Mouse (Mus musculus): ENCODE data around the gene Zfp541. TPM values are rescaled to one million over a fixed set of nuclear protein-coding genes. Genes with fewer than 3 reads are reported as not detected.

Zfp541 gene
- polyA plus RNA-seq, 2 experiments from 2014 or later, result not detected

- no peak for ATAC-seq
Measured at GRCm38 (mm10) chr7:16080581-16080980, 19.0 kb downstream of the Zfp541 start.

- ATAC-seq, result no peak
Measured at GRCm38 (mm10) chr7:16083361-16083760, 21.7 kb downstream of the Zfp541 start.

- ATAC-seq, result no peak
Measured at GRCm38 (mm10) chr7:16087587-16087986, 26.0 kb downstream of the Zfp541 start.

- ATAC-seq, result no peak
Measured at GRCm38 (mm10) chr7:16094592-16094991, 33.0 kb downstream of the Zfp541 start.

- ATAC-seq, result peak; percentile 89
Measured at GRCm38 (mm10) chr7:16098021-16099017, 36.7 kb downstream of the Zfp541 start, which contains the start of gene Napa. TSS of gene Napa (plus strand) at chr7:16098458.

DNA sequence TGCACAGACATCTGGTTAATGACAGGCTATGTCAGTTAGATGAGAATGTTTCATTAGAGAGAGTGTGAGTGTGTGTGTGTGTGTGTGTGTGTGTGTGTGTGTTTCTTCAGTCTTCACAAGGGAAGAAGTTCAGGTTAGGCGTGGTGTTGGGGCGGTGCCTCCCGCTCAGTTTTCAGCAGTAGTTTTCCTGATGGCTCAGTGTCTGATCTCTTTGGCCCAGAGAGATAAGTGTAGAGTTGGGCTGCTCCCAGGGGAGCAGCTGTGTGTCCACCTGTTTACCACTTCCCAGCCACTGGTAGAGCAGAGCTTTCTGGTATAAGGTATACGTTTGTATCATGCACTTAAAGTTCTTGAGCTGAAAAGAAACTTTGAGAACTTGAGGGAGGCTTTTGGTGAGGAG lies 38.3 kb downstream of the Zfp541 start:
- no peak for ATAC-seq

DNA sequence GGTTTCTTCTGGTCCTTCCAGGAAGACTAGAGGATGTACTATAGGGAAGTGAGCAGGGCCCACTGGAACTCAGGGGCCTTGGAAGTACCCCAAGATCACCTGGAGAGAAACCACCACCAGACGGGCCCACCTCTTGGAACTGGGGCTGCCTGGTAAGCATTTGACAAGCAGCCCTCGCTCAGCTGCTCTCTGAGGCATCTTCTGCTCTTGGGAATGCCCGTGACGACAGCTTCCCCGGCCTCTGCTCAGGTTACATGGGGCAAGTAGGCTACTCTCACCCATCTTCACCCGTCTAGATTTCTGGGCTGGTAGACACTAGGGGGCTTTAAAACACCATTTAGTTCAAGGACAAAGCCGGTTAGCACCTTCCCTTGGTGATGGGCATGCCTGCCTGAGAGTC lies 39.5 kb downstream of the Zfp541 start:
- ATAC-seq, result no peak

DNA sequence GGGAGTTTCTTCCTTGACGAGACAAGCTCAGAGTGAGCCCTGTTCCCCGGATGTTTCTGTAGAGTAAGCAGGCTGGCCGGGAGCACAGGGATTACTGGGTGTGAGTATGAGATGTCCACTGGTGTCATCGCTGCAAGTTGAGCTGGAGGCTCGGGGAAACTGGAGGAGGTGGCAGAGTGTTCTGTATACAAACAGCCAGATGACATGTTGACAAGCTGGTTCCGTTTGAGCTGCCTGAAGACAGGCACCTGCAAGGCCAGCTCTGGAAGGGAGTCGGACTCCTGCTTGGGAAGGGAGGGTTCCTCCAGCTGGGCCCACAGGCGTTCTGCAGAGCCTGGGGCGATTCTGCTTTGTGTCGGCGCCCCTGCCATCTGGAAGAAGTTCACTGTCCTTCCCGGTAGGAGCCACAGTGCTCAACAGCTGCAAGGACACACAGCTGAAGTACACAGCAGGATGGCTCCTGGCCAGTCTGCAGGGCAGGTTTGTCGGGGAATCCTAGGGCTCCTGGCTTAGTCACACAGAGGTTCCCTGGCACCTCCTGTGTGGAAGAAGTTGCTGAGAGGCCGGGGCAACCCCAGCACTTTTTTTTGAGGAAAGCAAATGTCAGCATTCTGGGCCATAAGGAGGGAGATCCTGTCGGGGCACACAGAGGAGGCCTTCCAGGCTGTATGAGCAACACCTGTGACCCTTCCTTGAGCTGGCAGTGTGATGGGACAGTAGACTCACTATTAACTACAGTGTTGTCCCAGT lies 40.3 kb downstream of the Zfp541 start:
- ATAC-seq, result no peak

DNA sequence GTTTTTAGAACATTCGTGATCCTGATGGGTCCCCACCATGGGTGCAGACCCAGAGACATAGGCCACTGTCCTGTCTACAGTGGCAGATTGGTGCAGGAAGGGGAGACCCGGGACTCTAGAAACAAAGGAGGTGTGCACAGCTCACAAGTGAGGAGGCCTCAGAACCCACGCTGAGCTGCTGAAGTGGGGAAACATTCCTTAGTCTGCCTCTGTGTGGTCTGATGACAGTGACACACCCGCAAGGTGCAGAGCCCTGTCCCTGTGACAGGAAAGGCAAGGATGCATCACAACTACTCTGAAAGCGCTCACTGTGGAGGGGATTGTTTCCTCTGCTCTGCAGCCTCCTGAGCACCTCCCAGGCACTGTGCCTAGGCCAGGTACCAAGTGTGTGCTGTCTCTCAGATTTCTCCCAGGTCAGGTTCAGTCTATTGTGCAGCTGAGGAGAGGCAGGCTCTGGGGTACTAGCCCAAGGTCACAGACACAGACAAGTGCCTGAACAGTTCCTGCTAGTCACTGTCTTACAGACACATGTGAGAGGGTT lies 41.1 kb downstream of the Zfp541 start:
- no peak for ATAC-seq

DNA sequence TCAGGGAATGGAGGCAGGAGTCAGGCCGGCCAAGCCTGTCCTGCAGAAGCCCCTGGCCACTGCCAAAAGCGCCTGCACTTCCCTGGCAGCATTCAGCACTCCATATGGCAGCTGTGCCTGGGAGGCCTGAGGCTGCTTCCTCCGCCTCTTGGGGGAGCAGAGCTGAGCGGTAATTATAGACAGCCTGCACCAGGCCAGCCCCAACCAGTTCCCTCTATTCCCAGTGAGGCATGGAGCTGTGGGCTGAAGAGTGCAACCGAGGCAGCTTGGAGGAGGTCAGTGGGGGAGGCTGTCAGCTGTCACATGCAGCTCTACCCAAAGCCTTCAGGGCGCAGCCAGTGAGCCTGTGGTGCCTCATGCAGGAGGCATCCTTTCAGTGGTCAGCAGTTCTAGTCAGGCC lies 42.1 kb downstream of the Zfp541 start:
- no peak for ATAC-seq

- no peak for ATAC-seq
Measured at GRCm38 (mm10) chr7:16104611-16105388, 43.2 kb downstream of the Zfp541 start.

DNA sequence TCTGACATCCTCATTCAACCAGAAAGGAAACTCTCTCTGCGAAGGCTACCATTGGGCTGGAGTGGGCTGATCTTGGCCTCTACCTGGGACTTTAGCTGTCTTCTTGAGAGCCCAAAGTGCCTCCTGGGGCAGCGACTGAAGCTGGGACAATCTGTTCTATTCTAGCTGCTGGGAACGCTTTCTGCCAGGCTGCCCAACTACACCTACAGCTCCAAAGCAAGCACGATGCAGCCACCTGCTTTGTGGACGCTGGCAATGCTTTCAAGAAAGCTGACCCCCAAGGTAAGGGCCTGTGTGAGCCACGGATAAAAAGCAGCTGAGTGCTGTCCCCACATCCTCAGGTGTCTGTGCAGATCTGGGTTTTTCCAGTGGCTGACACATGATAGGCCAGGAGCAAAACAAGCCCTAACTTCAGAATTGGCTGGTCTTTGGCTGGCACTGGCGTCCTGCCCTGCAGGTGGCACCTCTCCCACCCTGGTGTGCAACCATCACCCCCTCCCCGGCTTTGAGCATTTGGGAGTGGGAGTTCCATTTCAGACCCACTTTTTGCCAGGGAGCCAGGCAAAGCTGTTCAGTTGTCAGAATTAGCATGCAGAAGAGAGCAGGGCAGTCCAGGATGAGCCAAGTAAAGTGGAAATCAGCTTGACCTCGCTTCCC lies 47.4 kb downstream of the Zfp541 start:
- no peak for ATAC-seq

- no peak for ATAC-seq
Measured at GRCm38 (mm10) chr7:16110158-16110557, 48.5 kb downstream of the Zfp541 start.

DNA sequence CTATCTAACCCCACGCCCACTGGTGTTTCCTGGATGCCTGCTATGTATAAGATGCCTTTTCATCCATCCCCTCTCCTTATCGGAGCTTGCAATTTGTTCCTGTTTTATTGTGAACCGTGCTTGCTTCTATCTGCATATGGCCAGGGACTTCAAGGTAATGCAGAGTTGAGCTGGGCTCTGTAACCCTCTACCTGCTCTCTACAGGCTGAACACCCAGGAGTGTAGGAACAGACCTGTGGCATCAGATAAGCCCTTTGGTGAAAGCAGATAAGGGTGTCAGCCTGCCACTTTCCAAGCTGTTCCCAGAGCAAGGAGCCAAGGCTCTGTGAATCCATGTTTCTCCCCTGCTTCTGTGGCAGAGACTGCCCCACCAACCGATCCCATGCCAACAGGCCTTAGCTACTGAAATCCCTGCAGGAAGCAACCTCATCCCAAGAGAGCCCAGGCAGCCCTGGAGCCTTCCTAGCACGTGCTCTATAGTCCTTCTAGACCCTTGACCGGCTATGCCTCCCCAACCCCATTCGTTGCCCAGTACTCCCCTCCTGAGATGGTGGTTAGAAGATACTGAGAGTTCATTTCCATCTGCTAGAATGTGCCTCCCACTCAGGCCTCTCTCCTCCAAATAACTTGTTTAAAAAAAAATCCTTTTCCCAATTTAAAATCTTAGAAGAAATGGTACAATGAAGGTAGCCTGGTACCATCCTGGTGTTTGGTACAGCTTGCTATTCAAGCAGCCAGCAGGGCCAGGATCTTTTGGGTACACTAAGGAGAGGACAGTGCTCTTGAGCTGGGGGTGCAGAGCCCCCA lies 49.9 kb downstream of the Zfp541 start:
- ATAC-seq, result no peak

DNA sequence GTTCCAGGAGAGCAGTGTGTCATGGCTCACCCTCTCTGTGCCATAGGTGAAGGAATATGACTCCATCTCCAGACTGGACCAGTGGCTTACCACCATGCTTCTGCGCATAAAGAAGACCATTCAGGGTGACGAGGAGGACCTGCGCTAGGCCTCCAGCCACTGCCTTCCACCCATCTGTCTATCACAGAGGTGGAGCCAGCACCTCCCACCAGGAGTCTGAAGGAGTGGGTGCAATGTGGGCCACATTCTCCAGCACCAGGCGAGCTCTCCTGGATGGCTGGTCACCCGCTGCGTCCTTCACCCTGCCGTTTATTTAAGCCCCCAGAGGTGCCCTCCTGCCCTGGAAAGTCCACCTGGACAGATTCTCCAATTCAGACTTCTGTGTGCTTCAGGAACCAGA lies 54.8 kb downstream of the Zfp541 start:
- no peak for ATAC-seq

GRCm38 (mm10) chr7:16117100-16117499 lies 55.5 kb downstream of the Zfp541 start:
- no peak for ATAC-seq

DNA sequence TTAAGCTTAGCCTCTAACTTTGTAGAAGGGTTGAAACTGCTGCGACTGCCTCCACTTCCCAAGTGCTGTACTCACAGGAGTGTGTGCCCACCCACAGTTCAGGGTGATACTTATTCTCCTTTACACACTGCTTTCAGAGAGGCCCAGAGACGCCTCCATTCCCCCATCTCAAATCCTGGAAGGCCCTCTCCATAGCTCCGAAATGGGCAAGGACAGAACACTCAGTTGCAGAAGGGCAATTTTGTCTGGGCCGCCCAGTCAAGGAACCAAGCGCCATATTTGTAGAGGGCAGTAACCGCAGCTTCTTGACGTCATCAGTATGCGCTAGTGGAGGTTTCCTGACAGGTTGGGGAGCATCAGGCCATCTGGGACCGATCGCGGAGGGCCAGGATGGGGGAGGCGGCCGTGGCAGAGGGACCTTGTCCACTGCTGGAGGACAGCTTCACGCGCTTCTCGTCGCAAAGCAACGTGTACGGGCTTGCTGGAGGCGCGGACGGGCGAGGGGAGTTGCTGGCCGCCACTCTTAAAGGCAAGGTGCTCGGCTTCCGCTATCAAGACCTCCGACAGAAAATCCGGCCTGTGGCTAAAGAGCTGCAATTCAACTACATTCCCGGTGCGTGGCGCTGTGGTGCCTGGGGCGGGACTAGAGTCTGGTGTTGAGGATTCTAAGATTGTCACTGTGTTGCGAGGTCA lies 58.1 kb downstream of the Zfp541 start, which contains the start of gene Kptn:
Gene Kptn (plus strand): TSS at position 327 of the 693 bp plus-strand sequence.
- ATAC-seq, result peak; percentile 90

DNA sequence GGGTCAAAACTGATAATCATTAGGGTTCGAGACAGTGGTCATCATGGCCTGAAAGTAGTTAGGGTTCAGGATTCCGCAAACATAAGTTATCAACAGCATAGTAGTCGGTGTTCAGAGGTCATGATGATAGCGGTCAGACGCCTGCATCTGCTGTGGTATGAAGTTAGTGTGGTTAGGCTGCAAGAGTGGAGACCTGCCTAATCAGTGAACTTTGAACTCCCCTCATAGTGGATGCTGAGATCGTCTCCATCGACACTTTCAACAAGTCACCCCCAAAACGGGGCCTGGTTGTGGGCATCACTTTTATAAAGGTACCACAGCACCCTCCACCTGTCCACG lies 58.6 kb downstream of the Zfp541 start:
- ATAC-seq, result no peak

DNA sequence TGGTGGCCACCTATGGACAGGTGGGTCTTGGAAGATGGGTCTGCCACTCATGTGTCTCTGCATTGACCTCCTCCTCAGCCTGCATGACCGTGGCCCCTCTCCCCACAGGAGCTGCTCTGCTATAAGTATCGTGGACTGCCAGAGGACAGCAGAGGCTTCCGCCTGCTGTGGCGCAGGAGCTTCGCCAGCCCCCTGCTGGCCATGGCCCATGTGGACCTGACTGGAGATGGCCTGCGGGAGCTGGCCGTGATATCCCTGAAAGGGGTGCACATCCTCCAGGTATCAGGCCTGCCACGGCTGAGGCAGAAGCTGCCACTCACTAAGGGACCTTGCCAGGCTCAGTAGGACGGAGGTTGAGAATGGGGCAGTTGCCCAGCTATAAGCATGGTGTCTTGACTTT lies 64.2 kb downstream of the Zfp541 start:
- no peak for ATAC-seq

DNA sequence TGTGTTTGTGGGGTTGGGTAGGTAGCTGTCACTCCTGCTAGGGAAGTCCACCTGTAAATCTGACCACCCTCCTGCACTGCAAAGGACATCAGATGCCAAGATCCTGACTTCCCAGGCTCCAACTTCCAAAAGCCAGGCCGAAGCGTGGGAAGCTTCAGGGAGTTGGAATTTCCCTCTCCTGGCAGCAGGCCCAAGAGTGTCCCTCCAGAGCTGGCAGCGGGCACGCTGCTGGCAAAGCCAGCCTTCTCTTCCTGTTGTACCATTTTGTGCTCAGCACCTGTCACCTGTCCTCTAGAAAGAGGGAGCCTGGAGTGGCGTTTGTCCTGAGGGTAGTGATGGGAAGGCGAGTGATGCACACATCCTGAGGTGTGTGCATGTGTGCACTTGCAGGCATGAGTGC lies 66.7 kb downstream of the Zfp541 start:
- no peak for ATAC-seq
